Mouse (Mus musculus) CH12.LX (cell line): ENCODE data around the gene Hoxa13.

Experiments used
- CHD2 ChIP-seq: IDR thresholded peaks from 2 replicates; pipeline ENCODE4 v1.6.1; 2011; ENCODE audit warnings: low read length, improper control_type of control experiment
- CTCF ChIP-seq, 2 experiments: IDR thresholded peaks in 1 of 2; conservative IDR thresholded peaks in 1 of 2; 2 replicates each; pipeline ENCODE4 v1.5.1; 2011 to 2012; ENCODE audit warnings: low read depth in 2 of 2, low read length in 2 of 2, improper control_type of control experiment in 1 of 2, inconsistent platforms in 1 of 2, mild to moderate bottlenecking in 1 of 2, moderate library complexity in 1 of 2
- E2F4 ChIP-seq: IDR thresholded peaks from 2 replicates; pipeline ENCODE4 v1.6.1; 2011; ENCODE audit warnings: low read depth, low read length, improper control_type of control experiment; ENCODE audit not compliant: insufficient replicate concordance
- EP300 ChIP-seq: IDR thresholded peaks from 2 replicates; pipeline ENCODE4 v1.6.1; 2011; ENCODE audit warnings: low read length, improper control_type of control experiment
- GABPA ChIP-seq: IDR thresholded peaks from 2 replicates; pipeline ENCODE4 v1.6.1; 2012; ENCODE audit warnings: low read depth, low read length, improper control_type of control experiment, inconsistent platforms; ENCODE audit not compliant: insufficient replicate concordance
- POLR2A ChIP-seq: IDR thresholded peaks from 2 replicates; pipeline ENCODE4 v1.6.1; 2011; ENCODE audit warnings: low read depth, mild to moderate bottlenecking, improper control_type of control experiment, low read length
- POLR2AphosphoS2 ChIP-seq: IDR thresholded peaks from 2 replicates; pipeline ENCODE4 v1.6.1; 2011; ENCODE audit warnings: low read depth, low read length, improper control_type of control experiment
- RCOR1 ChIP-seq: conservative IDR thresholded peaks from 2 replicates; pipeline ENCODE4 v1.6.1; 2012; ENCODE audit warnings: low read depth, mild to moderate bottlenecking, inconsistent platforms, low read length, improper control_type of control experiment
- USF1 ChIP-seq: IDR thresholded peaks from 2 replicates; pipeline ENCODE4 v1.6.1; 2014; ENCODE audit warnings: low read depth, mild to moderate bottlenecking, inconsistent platforms, low read length, improper control_type of control experiment
- ZC3H11A ChIP-seq: IDR thresholded peaks from 2 replicates; pipeline ENCODE4 v1.6.1; 2012; ENCODE audit warnings: low read depth, mild to moderate bottlenecking, inconsistent platforms, low read length, improper control_type of control experiment

DNA sequence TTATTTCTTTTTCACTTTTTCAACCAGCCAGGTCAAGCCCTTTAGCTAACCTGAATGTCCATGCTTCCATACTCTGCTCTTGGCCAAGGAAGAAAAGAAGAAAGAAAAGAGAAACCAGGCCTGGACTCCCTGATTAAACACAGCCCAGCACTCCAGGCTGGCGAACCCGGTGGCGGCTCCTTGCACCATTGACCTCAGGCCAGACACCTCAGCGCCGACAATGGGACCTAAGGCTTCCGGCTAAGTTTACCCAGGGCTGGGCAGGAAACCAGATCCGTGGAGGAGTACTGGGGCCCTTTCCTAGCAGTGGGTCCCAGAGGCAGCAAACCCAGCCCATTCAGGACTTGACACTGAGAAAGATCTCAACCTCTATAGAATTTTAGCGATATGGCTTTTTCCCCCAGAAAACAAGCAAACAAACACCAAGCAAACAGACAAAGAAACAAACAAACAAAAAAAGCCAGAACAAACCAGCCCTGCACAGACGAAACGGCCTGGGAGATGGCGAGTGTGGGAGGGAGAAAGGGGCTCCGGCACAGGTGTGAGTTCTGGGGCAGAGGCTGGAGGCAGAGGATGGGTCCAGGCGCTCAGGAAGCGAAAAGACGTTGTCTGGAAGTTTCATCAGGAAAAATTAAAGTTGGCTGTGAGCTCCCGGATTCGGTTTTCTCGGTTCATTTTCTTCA lies 28.7 kb downstream of the Hoxa13 start:
- TF ChIP-seq CTCF (conservative IDR thresholded peaks at IDR 0.05 in 1 of 2, IDR thresholded peaks at IDR 0.05 in 1 of 2; ENCODE audit: low read depth in 2 of 2, low read length in 2 of 2) (no peak), POLR2A (no peak), CHD2 (no peak), E2F4 (no peak), USF1 (no peak), ZC3H11A (no peak), EP300 (no peak), POLR2AphosphoS2 (no peak), RCOR1 (no peak), GABPA (no peak)
